Mouse (Mus musculus) lung, postnatal 4 days (tissue): Measurements from ENCODE around the gene Tatdn3.

Experiments
- DNase-seq, 2 experiments: peaks; one replicate each; pipeline ENCODE4 v3.0.0; 2021

Gene Tatdn3

GRCm38 (mm10) chr1:191062781-191063485, at the start of gene Tatdn3, which contains the start of gene Nsl1:
Gene Tatdn3, minus strand, starts transcription at chr1:191062932.
Gene Nsl1, plus strand, starts transcription at chr1:191063012.
- peak; percentile 93 to 95 for DNase-seq

DNA sequence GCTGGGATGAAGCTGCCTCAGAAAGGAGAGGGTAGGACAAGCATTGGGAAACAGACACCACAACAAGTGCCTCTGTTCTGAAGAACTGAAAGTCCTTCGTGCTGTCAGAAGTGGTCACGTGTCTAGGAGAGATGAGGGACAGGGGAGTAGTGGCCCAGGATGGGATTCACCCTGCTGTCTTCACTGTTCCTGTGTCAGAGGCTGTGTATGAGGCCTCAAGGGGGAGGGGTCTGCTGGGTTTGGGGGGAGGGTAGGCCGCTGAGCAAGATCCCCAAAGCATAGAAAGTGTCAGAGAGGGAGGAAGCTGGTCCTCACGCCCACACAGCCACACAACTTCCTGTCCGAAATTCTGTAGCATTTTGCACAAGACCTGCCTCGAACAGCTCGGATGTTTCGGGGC, 48.4 kb upstream of the Tatdn3 start:
- DNase-seq, result peak; percentile 44 to 57

DNA sequence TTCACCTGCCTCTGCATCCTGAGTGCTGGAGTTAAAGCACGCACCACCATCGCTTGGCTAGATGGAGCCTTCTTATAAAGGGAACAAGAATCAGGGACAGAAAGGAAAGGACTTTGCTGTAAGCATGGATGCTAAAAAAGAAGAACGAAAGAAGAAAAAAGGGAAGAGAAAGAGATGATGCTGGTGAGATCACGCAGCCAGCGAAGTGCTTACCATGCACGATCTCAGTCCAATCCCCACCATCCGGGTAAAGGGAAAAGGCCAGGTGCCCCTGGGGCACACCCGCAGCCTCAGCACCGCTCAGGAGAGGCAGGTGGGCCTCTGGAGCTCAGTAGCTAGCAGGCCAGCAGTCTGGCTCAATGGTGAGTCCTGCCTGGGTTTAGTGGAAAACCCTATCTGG, 47.2 kb upstream of the Tatdn3 start:
- DNase-seq, result no peak

GRCm38 (mm10) chr1:191107306-191107705, 44.6 kb upstream of the Tatdn3 start:
- no peak for DNase-seq

DNA sequence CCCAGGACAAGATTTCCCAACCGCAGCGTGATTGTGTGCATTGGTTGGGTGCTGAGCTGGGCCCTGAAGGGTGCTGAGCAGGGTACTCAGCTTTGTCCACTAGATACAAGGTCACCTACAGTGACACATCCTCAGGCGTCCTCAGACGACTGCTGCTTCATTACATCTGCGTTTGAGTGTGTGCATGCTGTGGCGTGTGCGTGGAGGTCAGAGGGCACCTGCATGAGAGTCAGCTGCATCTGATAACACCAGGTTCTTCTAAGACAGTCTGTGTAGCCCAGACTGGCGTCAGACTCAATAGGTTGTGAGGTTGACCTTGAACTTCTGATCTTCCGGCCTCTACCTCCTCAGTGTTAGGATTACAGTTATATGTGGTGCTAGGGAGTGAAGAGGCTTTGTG, 42.5 kb upstream of the Tatdn3 start:
- DNase-seq, result no peak

GRCm38 (mm10) chr1:191102730-191103370, 40.1 kb upstream of the Tatdn3 start:
- DNase-seq, result no peak

GRCm38 (mm10) chr1:191099772-191100291, 37.1 kb upstream of the Tatdn3 start:
- DNase-seq, result no peak

DNA sequence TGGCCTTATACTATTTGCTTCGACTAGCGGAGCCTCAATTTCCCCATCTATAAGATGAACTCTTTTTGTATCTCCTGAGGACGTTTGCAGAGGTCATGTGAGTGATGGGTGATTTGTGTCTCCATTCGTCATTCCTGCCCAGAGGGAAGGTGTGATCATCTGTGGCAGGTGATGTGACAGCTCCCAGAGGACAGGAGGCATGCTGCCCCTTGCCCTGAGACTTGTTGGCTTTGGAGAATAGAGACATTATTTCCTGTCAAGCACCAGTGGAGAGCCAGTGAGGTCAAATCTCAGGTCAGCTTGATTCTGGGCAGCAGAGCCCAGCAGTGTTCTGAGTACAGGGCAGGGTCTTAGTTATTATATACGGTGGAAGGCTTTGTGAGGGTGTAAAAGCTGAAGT, 36.4 kb upstream of the Tatdn3 start:
- no peak for DNase-seq

GRCm38 (mm10) chr1:191097802-191098747, 35.3 kb upstream of the Tatdn3 start, which contains the start of gene Batf3:
Gene Batf3, plus strand, starts transcription at chr1:191097847.
- DNase-seq, result peak; percentile 67 to 72

DNA sequence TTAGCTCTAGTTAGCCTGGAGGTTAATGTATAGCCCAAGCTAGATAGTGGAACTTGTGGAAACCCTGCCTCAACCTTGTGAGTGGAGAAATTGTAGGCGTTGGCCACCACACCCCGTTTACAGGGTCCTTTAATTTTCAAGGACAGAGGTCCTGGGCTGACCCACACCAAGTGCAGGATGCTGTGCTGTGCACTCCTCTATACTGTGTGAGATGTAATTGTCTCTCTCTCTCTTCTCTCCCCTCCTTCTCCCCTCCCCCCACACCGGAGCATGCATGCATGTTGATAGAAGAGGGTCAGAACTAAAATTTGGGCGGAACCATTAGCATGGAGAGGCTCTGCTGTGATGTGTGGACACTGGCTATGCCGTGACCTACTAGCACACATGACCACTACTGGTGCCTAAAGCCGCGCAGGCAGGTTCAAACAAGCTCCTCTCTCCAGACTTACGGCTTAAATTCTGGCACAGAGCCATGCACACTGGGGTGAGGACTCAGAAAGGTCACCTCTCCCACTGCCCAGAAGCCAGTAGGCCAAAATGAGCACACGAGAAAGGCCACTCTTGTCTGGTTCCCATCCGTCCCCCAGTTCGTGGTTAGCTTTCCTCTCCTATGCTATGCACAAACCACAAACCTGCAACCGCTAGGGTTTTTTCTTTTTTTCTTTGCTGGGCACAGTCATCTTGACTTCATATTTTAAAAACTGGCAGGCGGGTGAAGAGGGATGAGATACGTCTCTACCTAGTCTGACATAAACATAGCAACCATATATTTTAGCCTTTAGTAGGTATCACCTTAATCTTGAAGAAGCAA, 34.3 kb upstream of the Tatdn3 start:
- DNase-seq, result no peak

GRCm38 (mm10) chr1:191095019-191095418, 32.3 kb upstream of the Tatdn3 start:
- no peak for DNase-seq

GRCm38 (mm10) chr1:191093578-191093977, 30.8 kb upstream of the Tatdn3 start:
- DNase-seq, result no peak

GRCm38 (mm10) chr1:191092050-191092449, 29.3 kb upstream of the Tatdn3 start:
- DNase-seq, result no peak

GRCm38 (mm10) chr1:191089355-191089754, 26.6 kb upstream of the Tatdn3 start:
- no peak for DNase-seq

GRCm38 (mm10) chr1:191087955-191088354, 25.2 kb upstream of the Tatdn3 start:
- DNase-seq, result no peak

GRCm38 (mm10) chr1:191086960-191087359, 24.2 kb upstream of the Tatdn3 start:
- DNase-seq, result no peak

DNA sequence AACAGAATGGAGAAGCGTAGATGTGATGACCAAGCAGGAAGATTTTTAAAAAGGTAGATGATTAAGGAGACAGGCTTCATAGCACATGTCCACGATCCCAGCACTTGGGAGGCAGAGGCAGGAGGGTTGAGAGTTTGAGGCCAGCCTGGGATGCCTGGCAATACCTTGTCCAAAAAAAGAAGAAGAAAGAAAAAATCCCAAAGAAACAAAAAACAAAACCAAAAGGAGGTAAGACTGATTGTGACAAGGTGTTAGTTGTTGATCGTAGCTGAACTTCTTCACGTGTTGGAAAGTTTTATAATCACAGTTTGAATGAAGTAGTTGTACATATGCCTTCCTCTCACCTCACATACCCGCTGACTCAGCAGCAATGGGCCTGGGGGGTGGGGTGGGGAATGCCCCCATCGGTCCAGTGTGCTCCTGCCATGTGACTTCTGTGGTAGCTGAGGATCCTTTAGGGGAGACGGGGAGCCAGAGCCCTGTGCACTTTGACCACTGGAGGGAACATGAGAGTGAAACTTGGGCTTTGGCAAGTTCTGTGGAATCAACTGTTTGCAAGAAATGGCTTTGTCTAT, 23.7 kb upstream of the Tatdn3 start:
- no peak for DNase-seq

- DNase-seq, result peak; percentile 34 to 46
Observed at GRCm38 (mm10) chr1:191085597-191085996, 22.9 kb upstream of the Tatdn3 start.

- peak in 1 of 2 experiments; percentile 72 for DNase-seq
Observed at GRCm38 (mm10) chr1:191084951-191085559, 22.3 kb upstream of the Tatdn3 start.

DNA sequence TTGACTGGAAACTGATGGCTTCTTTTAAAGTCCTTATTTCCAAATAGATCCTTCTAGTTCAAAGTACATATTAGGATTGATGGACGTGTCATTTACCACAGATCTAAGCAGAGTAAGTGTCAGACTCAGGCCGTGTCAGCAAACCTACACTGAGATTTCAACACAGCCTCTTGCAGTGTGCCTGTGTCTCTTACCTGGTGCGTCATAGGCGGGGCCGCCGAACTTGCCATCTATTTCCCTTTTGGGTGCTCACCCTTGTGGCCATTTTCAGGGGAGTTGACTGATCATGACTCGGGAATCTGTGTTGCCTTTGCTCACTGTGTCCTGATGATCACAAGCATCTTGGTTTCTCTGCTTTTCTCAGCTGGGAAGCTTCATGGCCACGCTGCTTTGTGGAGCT, 20.5 kb upstream of the Tatdn3 start:
- no peak for DNase-seq

GRCm38 (mm10) chr1:191075199-191075883, 12.6 kb upstream of the Tatdn3 start:
- DNase-seq, result peak; percentile 55 to 72
